Mouse (Mus musculus): Measurements from ENCODE around the gene Arhgef3.

- TF ChIP-seq ZC3H11A (IDR thresholded peaks at IDR 0.05; ENCODE audit: borderline replicate concordance, low read depth, low read length), result no peak
- no peak for TF ChIP-seq HCFC1 (IDR thresholded peaks at IDR 0.05; ENCODE audit: borderline replicate concordance, insufficient read depth, low read length)
- no peak for TF ChIP-seq CHD2 (IDR thresholded peaks at IDR 0.05; ENCODE audit: low read depth, low read length)
Measured at GRCm38 (mm10) chr14:27243585-27243984, 128.9 kb downstream of the Arhgef3 start.

Data from ES-E14 (cell line).